Mouse (Mus musculus): ENCODE results near the gene Gm826.

Gm826 gene

GRCm38 (mm10) chr2:160334111-160334661 is at the start of gene Gm826:
Gm826 (minus strand) TSS chr2:160334162.
- DNase-seq (ENCODE audit: low read depth), result no peak

- no peak for DNase-seq (ENCODE audit: low read depth)
These were observed 49.5 kb upstream of the Gm826 start for GRCm38 (mm10) chr2:160383418-160383817.

GRCm38 (mm10) chr2:160378271-160378670 is 44.3 kb upstream of the Gm826 start:
- peak; percentile 49 for DNase-seq (ENCODE audit: low read depth)

GRCm38 (mm10) chr2:160376236-160376635 is 42.3 kb upstream of the Gm826 start:
- no peak for DNase-seq (ENCODE audit: low read depth)

- no peak for DNase-seq (ENCODE audit: low read depth)
These were observed 35.9 kb upstream of the Gm826 start for GRCm38 (mm10) chr2:160369653-160370420.

GRCm38 (mm10) chr2:160368422-160369357 is 34.7 kb upstream of the Gm826 start:
- no peak for DNase-seq (ENCODE audit: low read depth)

GRCm38 (mm10) chr2:160367448-160368208 is 33.7 kb upstream of the Gm826 start:
- peak; percentile 94 for DNase-seq (ENCODE audit: low read depth)

GRCm38 (mm10) chr2:160366980-160367338 is 33.0 kb upstream of the Gm826 start, which contains the start of gene Mafb:
Mafb (minus strand) TSS chr2:160367065.
- peak; percentile 39 for DNase-seq (ENCODE audit: low read depth)

- DNase-seq (ENCODE audit: low read depth), result no peak
These were observed 32.4 kb upstream of the Gm826 start for GRCm38 (mm10) chr2:160366111-160366979.

- DNase-seq (ENCODE audit: low read depth), result no peak
These were observed 31.3 kb upstream of the Gm826 start for GRCm38 (mm10) chr2:160365107-160365911.

- DNase-seq (ENCODE audit: low read depth), result no peak
These were observed 30.7 kb upstream of the Gm826 start for GRCm38 (mm10) chr2:160364666-160365065.

GRCm38 (mm10) chr2:160364128-160364650 is 30.2 kb upstream of the Gm826 start:
- no peak for DNase-seq (ENCODE audit: low read depth)

GRCm38 (mm10) chr2:160363201-160363600 is 29.2 kb upstream of the Gm826 start:
- no peak for DNase-seq (ENCODE audit: low read depth)

- DNase-seq (ENCODE audit: low read depth), result no peak
These were observed 27.6 kb upstream of the Gm826 start for GRCm38 (mm10) chr2:160361442-160362121.

- DNase-seq (ENCODE audit: low read depth), result no peak
These were observed 26.4 kb upstream of the Gm826 start for GRCm38 (mm10) chr2:160360234-160360874.

GRCm38 (mm10) chr2:160358896-160359295 is 24.9 kb upstream of the Gm826 start:
- DNase-seq (ENCODE audit: low read depth), result no peak

- no peak for DNase-seq (ENCODE audit: low read depth)
These were observed 23.5 kb upstream of the Gm826 start for GRCm38 (mm10) chr2:160357442-160357841.

- peak; percentile 43 for DNase-seq (ENCODE audit: low read depth)
These were observed 22.2 kb upstream of the Gm826 start for GRCm38 (mm10) chr2:160356132-160356531.

GRCm38 (mm10) chr2:160354319-160354718 is 20.4 kb upstream of the Gm826 start:
- DNase-seq (ENCODE audit: low read depth), result no peak

Measured in NIH3T3 (cell line).